Mouse (Mus musculus): Measurements from ENCODE around the gene Pomc. TPM values are rescaled to one million over a fixed set of nuclear protein-coding genes. Genes with fewer than 3 reads are reported as not detected.

Pomc gene
- total and polyA plus RNA-seq, 3 experiments = not detected

- no peak overlapping the region for H3K4me3 ChIP-seq (ENCODE audit: control insufficient read depth in 1 of 2, insufficient read depth in 1 of 2, low read depth in 2 of 2, low read length in 2 of 2)
Measured at GRCm38 (mm10) chr12:3942026-3942425, 12.7 kb upstream of the Pomc start.

GRCm38 (mm10) chr12:3944454-3945073 lies 10.2 kb upstream of the Pomc start:
- Histone ChIP-seq H3K4me1 (ENCODE audit: control insufficient read depth in 1 of 2, insufficient read depth in 2 of 2, low read length in 2 of 2) (no peaks in the 10 kb centered on the region), H3K9ac (ENCODE audit: control insufficient read depth, low read depth, low read length, poor library complexity, severe bottlenecking) (no peak overlapping the region), H3K27me3 (ENCODE audit: control insufficient read depth in 1 of 2, insufficient read depth in 2 of 2, low read length in 2 of 2) (no peaks in the 10 kb centered on the region), H3K9me3 (replicated peaks; ENCODE audit: insufficient read depth, low read length) (no peaks in the 10 kb centered on the region), H3K27ac (ENCODE audit: control insufficient read depth, low read depth, low read length) (no peak overlapping the region), H3K36me3 (ENCODE audit: control insufficient read depth in 1 of 2, insufficient read depth in 2 of 2, low read length in 2 of 2) (no peaks in the 10 kb centered on the region), H3K4me3 (ENCODE audit: control insufficient read depth in 1 of 2, insufficient read depth in 1 of 2, low read depth in 2 of 2, low read length in 2 of 2) (no peak overlapping the region), H3K79me2 (ENCODE audit: control insufficient read depth, insufficient read depth, low read length, poor library complexity) (no peaks in the 10 kb centered on the region)
- no peak for TF ChIP-seq NRF1 (IDR thresholded peaks at IDR 0.05; ENCODE audit: insufficient read depth, low read depth, low read length, poor library complexity, severe bottlenecking)
- TF ChIP-seq MAX (IDR thresholded peaks at IDR 0.05; ENCODE audit: low read length) = no peak
- TF ChIP-seq GABPA (IDR thresholded peaks at IDR 0.05; ENCODE audit: low read depth, low read length) = no peak
- no peak for TF ChIP-seq MAZ (IDR thresholded peaks at IDR 0.05; ENCODE audit: low read depth, low read length)
- TF ChIP-seq E2F4 (IDR thresholded peaks at IDR 0.05; ENCODE audit: borderline replicate concordance, low read depth, low read length) = no peak
- TF ChIP-seq ZNF384 (IDR thresholded peaks at IDR 0.05; ENCODE audit: low read depth, low read length) = no peak
- no peak for TF ChIP-seq RCOR1 (IDR thresholded peaks at IDR 0.05; ENCODE audit: low read depth, low read length)
- TF ChIP-seq ELF1 (IDR thresholded peaks at IDR 0.05; ENCODE audit: low read depth, low read length) = no peak
- no peak for DNase-seq (ENCODE audit: low read depth, low spot score)

More at GRCm38 (mm10) chr12:3942026-3942425, 12.7 kb upstream of the Pomc start:
- no peak for DNase-seq (ENCODE audit: low read depth, low spot score)
- Histone ChIP-seq H3K9ac (ENCODE audit: control insufficient read depth, low read depth, low read length, poor library complexity, severe bottlenecking) (no peak overlapping the region), H3K36me3 (ENCODE audit: control insufficient read depth in 1 of 2, insufficient read depth in 2 of 2, low read length in 2 of 2) (no peaks in the 10 kb centered on the region), H3K27ac (ENCODE audit: control insufficient read depth, low read depth, low read length) (no peak overlapping the region), H3K9me3 (replicated peaks; ENCODE audit: insufficient read depth, low read length) (no peaks in the 10 kb centered on the region), H3K79me2 (ENCODE audit: control insufficient read depth, insufficient read depth, low read length, poor library complexity) (no peaks in the 10 kb centered on the region), H3K4me1 (ENCODE audit: control insufficient read depth in 1 of 2, insufficient read depth in 2 of 2, low read length in 2 of 2) (no peaks in the 10 kb centered on the region), H3K27me3 (ENCODE audit: control insufficient read depth in 1 of 2, insufficient read depth in 2 of 2, low read length in 2 of 2) (no peaks in the 10 kb centered on the region; a peak in 1 of 4 replicates)
- no peak for TF ChIP-seq RCOR1 (IDR thresholded peaks at IDR 0.05; ENCODE audit: low read depth, low read length)
- TF ChIP-seq POLR2A (IDR thresholded peaks at IDR 0.05; ENCODE audit: control insufficient read depth in 1 of 2, insufficient read depth in 1 of 2, low read depth in 1 of 2, low read length in 2 of 2, poor library complexity in 1 of 2) = no peak
- TF ChIP-seq NRF1 (IDR thresholded peaks at IDR 0.05; ENCODE audit: insufficient read depth, low read depth, low read length, poor library complexity, severe bottlenecking) = no peak
- no peak for TF ChIP-seq CHD2 (IDR thresholded peaks at IDR 0.05; ENCODE audit: low read length)

DNA sequence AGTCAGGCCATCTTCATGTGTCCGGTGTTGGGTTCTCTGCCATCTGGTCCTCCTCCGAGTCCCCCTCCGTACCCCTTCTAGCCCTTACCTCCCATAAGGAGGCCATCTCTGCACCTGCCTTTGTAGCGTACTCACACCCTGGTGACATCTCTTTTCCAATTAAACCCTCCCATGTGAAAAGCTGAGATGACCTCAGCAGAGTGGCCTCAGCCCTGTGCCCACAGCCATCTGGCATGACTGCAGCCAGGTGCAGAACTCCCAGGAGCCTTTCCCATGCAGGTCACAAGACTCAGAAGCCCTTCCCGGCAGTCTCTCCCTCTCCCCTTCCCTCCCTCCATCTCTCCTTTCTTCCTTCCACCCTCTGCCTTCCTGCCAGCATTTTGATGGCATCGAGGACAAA lies 7.2 kb upstream of the Pomc start:
- no peaks in the 10 kb centered on the region for H3K36me3 ChIP-seq (ENCODE audit: control insufficient read depth in 1 of 2, insufficient read depth in 2 of 2, low read length in 2 of 2)
- H3K27ac ChIP-seq (ENCODE audit: control insufficient read depth, low read depth, low read length) = no peak overlapping the region
- no peak for DNase-seq (ENCODE audit: low read depth, low spot score)
- H3K27me3 ChIP-seq (ENCODE audit: control insufficient read depth in 1 of 2, insufficient read depth in 2 of 2, low read length in 2 of 2) = no peaks in the 10 kb centered on the region; a peak in 2 of 4 replicates
- H3K9me3 ChIP-seq (replicated peaks; ENCODE audit: insufficient read depth, low read length) = no peaks in the 10 kb centered on the region
- H3K4me3 ChIP-seq (ENCODE audit: control insufficient read depth in 1 of 2, insufficient read depth in 1 of 2, low read depth in 2 of 2, low read length in 2 of 2) = no peak overlapping the region
- TF ChIP-seq SIN3A (IDR thresholded peaks at IDR 0.05; ENCODE audit: low read length) (no peak), SMC3 (IDR thresholded peaks at IDR 0.05; ENCODE audit: low read depth, low read length) (no peak)
- no peak overlapping the region for H3K9ac ChIP-seq (ENCODE audit: control insufficient read depth, low read depth, low read length, poor library complexity, severe bottlenecking)
- H3K4me1 ChIP-seq (ENCODE audit: control insufficient read depth in 1 of 2, insufficient read depth in 2 of 2, low read length in 2 of 2) = no peaks in the 10 kb centered on the region
- no peaks in the 10 kb centered on the region for H3K79me2 ChIP-seq (ENCODE audit: control insufficient read depth, insufficient read depth, low read length, poor library complexity)
